Mouse (Mus musculus): ENCODE measurements around the gene Ten1.

- no peak for TF ChIP-seq GATA1 (IDR thresholded peaks at IDR 0.05; ENCODE audit: borderline replicate concordance, low read length)
- TF ChIP-seq FLI1 (IDR thresholded peaks at IDR 0.05; ENCODE audit: low read length), result no peak
Observed at GRCm38 (mm10) chr11:116212847-116213246, 14.2 kb downstream of the Ten1 start.
